Mouse (Mus musculus) neural tube, embryonic 12.5 days (tissue): ENCODE data around the gene Fbxo39. TPM values are rescaled to one million over a fixed set of nuclear protein-coding genes. Genes with fewer than 3 reads are reported as not detected.
A peak's percentile ranks its signal among the peaks of the same experiment; 100 is the strongest.

Experiments
- ATAC-seq: fragments of 200-750 bp; cut with Nextera tagmentation; 2 replicates; pipeline ENCODE4 v1.8.0; 2017; ENCODE audit warnings: low read depth, mild to moderate bottlenecking, moderate TSS enrichment, moderate library complexity; ENCODE audit not compliant: low FRiP score
- H3K27ac ChIP-seq: fragments of 300-500 bp; sonication (generic); 2 replicates; pipeline ENCODE4 v1.5.1; 2016
- H3K27me3 ChIP-seq: fragments of 300-500 bp; sonication (generic); replicated peaks from 2 replicates; pipeline ENCODE4 v1.6.1; 2016; ENCODE audit warnings: mild to moderate bottlenecking
- H3K36me3 ChIP-seq: fragments of 300-500 bp; sonication (generic); 2 replicates; pipeline ENCODE4 v1.6.1; 2016; ENCODE audit warnings: mild to moderate bottlenecking
- H3K4me1 ChIP-seq: fragments of 300-500 bp; sonication (generic); 2 replicates; pipeline ENCODE4 v1.6.1; 2016
- H3K4me2 ChIP-seq: fragments of 300-500 bp; sonication (generic); replicated peaks from 2 replicates; pipeline ENCODE4 v1.6.1; 2016; ENCODE audit warnings: mild to moderate bottlenecking
- H3K4me3 ChIP-seq: fragments of 300-500 bp; sonication (generic); 2 replicates; pipeline ENCODE4 v1.5.1; 2016
- H3K9ac ChIP-seq: fragments of 300-500 bp; sonication (generic); 2 replicates; pipeline ENCODE4 v1.6.1; 2016; ENCODE audit warnings: mild to moderate bottlenecking
- H3K9me3 ChIP-seq: fragments of 300-500 bp; sonication (generic); 2 replicates; pipeline ENCODE4 v1.6.1; 2016; ENCODE audit warnings: mild to moderate bottlenecking
- WGBS: fragments of 180-500 bp; shearing (Covaris S2); methylation state at CpG from one replicate; pipeline ENCODE4 v1.1.7; 2016; 5-methylcytosine and 5-hydroxymethylcytosine counted together
- polyA plus RNA-seq: library from polyadenylated mRNA; unstranded; fragments of >200 nt; fragmentation: Nextera tagmentation; extraction: Ambion mirVana; gene quantifications from 2 replicates; pipeline ENCODE4 v1.2.1, GENCODE M21; 2016

The Fbxo39 gene
- polyA plus RNA-seq, 1 experiment from 2014 or later: not detected

DNA sequence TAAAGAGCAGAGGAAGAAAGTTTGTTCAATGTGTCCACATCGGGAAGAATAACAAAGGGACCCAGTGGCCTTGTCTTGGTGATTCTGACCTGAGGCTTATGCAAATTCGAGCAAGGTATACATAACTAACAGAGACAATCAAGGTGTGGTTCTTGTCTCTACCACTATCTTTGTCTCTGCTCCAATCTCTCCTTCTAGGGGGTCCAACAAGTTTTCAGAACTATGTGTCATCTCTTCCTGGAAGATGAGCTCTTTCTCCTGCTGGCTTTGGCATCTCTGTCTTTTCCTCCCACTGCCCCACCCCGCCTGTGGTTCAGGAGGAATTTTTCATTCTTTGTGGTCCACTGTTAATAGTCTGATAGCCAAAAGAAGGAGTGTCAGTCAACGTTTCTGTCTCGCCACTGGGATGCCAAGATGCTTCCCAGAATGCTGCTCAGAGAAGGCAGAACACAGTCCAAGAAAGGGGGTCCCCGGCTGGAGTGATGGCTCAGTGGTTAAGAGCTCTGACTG lies 28.2 kb upstream of the Fbxo39 start:
- Histone ChIP-seq H3K36me3 (no peaks in the 10 kb centered on the region), H3K4me3 (no peak overlapping the region), H3K4me2 (no peak overlapping the region), H3K9ac (no peak overlapping the region), H3K27ac (no peak overlapping the region), H3K27me3 (no peaks in the 10 kb centered on the region), H3K9me3 (no peaks in the 10 kb centered on the region), H3K4me1 (no peaks in the 10 kb centered on the region)
- no peak for ATAC-seq
- 84% methylated on average over 6 of the region's 6 CpGs for WGBS

DNA sequence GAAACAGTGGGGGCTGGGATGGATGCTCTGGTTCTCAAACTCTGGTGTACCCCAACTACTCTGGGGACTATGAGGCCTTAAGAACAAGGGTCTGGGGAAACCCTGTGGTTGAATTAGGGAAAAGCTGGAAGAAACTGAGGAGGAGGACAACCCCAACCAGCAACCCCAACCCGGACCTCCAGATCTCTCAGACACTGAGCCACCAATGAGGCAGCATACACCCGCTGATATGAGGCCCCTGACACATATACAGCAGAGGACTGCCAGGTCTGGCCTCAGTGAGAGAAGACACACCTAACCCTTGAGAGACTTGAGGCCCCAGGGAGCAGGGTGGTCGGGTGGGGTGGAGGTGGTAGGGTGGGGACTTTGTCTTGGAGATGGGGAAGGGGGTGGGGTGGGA lies 27.6 kb upstream of the Fbxo39 start:
- no peaks in the 10 kb centered on the region for H3K9me3 ChIP-seq
- WGBS: 89% methylated on average over 3 of the region's 3 CpGs
- H3K9ac ChIP-seq: no peak overlapping the region
- no peak overlapping the region for H3K27ac ChIP-seq
- no peak overlapping the region for H3K4me2 ChIP-seq
- no peak for ATAC-seq
- no peaks in the 10 kb centered on the region for H3K27me3 ChIP-seq
- no peaks in the 10 kb centered on the region for H3K36me3 ChIP-seq
- H3K4me1 ChIP-seq: no peaks in the 10 kb centered on the region
- H3K4me3 ChIP-seq: no peak overlapping the region

DNA sequence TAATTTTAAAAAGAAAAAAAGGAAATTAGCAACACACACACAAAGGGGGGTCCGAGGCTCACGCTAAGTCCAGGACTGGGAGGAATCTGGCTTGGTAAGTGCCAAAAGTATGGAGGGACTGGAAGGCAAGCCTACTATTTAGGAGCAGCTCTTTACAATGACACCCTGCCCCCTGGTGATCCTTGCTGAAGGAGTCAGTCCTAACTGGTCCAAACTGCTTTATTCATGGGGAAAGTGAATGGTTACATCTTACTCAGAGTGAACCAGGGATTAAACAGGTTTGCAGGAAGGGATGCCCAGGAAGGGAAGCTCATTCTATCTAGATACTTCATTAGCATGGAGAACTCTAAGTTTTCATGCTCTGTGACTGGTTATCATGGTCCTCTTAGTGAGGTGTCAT lies 27.1 kb upstream of the Fbxo39 start:
- no peaks in the 10 kb centered on the region for H3K4me1 ChIP-seq
- H3K4me3 ChIP-seq: no peak overlapping the region
- no peaks in the 10 kb centered on the region for H3K36me3 ChIP-seq
- H3K27me3 ChIP-seq: no peaks in the 10 kb centered on the region
- H3K4me2 ChIP-seq: no peak overlapping the region
- ATAC-seq: no peak
- H3K9ac ChIP-seq: no peak overlapping the region
- H3K27ac ChIP-seq: no peak overlapping the region
- WGBS: 96% methylated on average over 2 of the region's 2 CpGs
- no peaks in the 10 kb centered on the region for H3K9me3 ChIP-seq

DNA sequence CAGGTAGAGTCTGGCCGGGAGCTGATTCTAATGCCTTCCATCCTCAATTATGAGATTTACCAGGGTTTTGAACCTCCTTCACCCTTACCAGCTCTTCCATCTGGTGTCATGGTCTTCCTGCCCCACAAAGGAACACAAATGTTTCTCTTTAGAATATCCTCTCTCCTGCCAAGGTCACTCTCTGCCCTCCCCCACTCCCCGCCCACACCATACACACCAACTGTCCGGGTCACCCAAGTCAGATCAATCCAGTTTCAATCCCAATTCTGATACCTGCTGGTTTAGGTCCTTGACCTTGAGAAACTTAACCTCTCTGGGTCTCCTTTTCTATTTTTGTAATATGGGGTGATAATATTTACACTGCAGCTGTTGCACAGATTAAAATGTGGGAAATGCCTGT lies 26.7 kb upstream of the Fbxo39 start:
- Histone ChIP-seq H3K9me3 (no peaks in the 10 kb centered on the region), H3K9ac (no peak overlapping the region), H3K36me3 (no peaks in the 10 kb centered on the region), H3K4me3 (no peak overlapping the region), H3K4me1 (no peaks in the 10 kb centered on the region), H3K27me3 (no peaks in the 10 kb centered on the region), H3K27ac (no peak overlapping the region), H3K4me2 (no peak overlapping the region)
- no peak for ATAC-seq
- WGBS: 84% methylated on average over 3 of the region's 3 CpGs

DNA sequence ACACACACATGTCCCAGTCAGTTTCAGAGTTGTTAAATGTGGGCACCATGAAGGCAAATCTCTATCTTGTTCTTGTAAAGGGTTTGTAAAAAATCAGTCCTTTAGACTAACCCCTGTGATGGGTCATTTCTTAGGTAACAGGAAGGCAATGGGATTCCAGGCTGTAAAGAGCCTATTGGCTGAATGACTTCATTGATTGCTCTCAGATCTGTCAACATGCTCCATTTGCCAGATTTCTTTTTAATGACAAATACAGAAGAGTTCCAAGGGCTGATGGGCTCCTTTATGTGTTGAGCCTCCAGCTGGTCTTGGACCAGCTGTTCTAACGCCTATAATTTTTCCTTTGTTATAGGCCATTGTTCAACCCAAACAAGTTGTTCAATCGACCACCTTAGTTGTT lies 21.1 kb upstream of the Fbxo39 start:
- ATAC-seq: no peak
- no peaks in the 10 kb centered on the region for H3K9me3 ChIP-seq

GRCm38 (mm10) chr11:72301334-72301733 lies 12.9 kb upstream of the Fbxo39 start, which contains the start of gene Xaf1:
Xaf1 (plus strand) TSS chr11:72301629.
- no peak for ATAC-seq
- Histone ChIP-seq H3K4me3 (no peak within 1 kb of the TSS), H3K9me3 (no peaks in the 10 kb centered on the region), H3K9ac (no peak within 1 kb of the TSS), H3K36me3 (no peaks in the 10 kb centered on the region), H3K4me1 (no peaks in the 10 kb centered on the region), H3K27me3 (no peaks in the 10 kb centered on the region), H3K27ac (no peak within 1 kb of the TSS), H3K4me2 (peak within 1 kb of the TSS; percentile 31)
- WGBS: 34% methylated on average over 6 of the region's 6 CpGs

More for the DNA sequence above, 21.1 kb upstream of the Fbxo39 start:
- H3K36me3 ChIP-seq: no peaks in the 10 kb centered on the region
- WGBS: 76% methylated on average over 2 of the region's 2 CpGs
- H3K27me3 ChIP-seq: no peaks in the 10 kb centered on the region
- no peaks in the 10 kb centered on the region for H3K4me1 ChIP-seq
- no peak overlapping the region for H3K4me3 ChIP-seq
- no peak overlapping the region for H3K27ac ChIP-seq
- no peak overlapping the region for H3K4me2 ChIP-seq
- H3K9ac ChIP-seq: no peak overlapping the region

- no peaks in the 10 kb centered on the region for H3K36me3 ChIP-seq
- H3K4me3 ChIP-seq: no peak overlapping the region
- H3K9ac ChIP-seq: no peak overlapping the region
- no peaks in the 10 kb centered on the region for H3K9me3 ChIP-seq
- ATAC-seq: no peak
- WGBS: 75% methylated on average over 7 of the region's 7 CpGs
- no peak overlapping the region for H3K4me2 ChIP-seq
- H3K27ac ChIP-seq: no peak overlapping the region
- no peaks in the 10 kb centered on the region for H3K27me3 ChIP-seq
- H3K4me1 ChIP-seq: no peaks in the 10 kb centered on the region
These were observed 12.0 kb upstream of the Fbxo39 start for GRCm38 (mm10) chr11:72302230-72302629.

DNA sequence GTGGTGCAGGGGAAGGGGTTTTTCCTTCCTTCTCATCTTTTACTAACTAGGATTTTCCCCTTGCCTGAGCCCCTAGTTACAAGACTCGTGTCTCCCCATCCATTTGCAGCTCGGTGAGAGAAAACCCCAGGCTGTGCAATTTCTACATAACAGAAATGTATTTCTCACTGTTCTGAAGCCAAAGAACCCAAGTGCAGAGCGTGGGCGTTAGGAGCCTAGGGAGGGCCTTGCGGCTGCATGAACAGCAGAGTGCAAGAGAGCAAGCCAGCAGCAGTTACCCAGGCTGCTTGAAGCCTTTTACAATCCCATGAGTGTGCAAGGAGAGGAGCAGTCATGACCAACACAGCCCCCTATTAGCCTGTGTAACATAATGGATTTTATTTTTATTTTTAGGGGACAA lies 6.8 kb upstream of the Fbxo39 start:
- ATAC-seq: no peak
- Histone ChIP-seq H3K27me3 (no peaks in the 10 kb centered on the region), H3K4me2 (no peak overlapping the region), H3K36me3 (no peaks in the 10 kb centered on the region), H3K4me3 (no peak overlapping the region), H3K9ac (no peak overlapping the region), H3K4me1 (no peaks in the 10 kb centered on the region), H3K27ac (no peak overlapping the region), H3K9me3 (no peaks in the 10 kb centered on the region)
- 87% methylated on average over 5 of the region's 5 CpGs for WGBS

GRCm38 (mm10) chr11:72308982-72309381 lies 5.3 kb upstream of the Fbxo39 start:
- no peak overlapping the region for H3K27ac ChIP-seq
- no peak for ATAC-seq
- H3K9ac ChIP-seq: no peak overlapping the region
- no peaks in the 10 kb centered on the region for H3K36me3 ChIP-seq
- WGBS: 78% methylated on average over 2 of the region's 2 CpGs
- H3K9me3 ChIP-seq: no peaks in the 10 kb centered on the region
- H3K27me3 ChIP-seq: peaks cover 10% of the 10 kb centered on the region
- H3K4me1 ChIP-seq: no peaks in the 10 kb centered on the region
- H3K4me3 ChIP-seq: no peak overlapping the region
- no peak overlapping the region for H3K4me2 ChIP-seq

- H3K4me3 ChIP-seq: no peak overlapping the region
- no peaks in the 10 kb centered on the region for H3K9me3 ChIP-seq
- H3K4me2 ChIP-seq: no peak overlapping the region
- no peak overlapping the region for H3K27ac ChIP-seq
- peaks cover 5% of the 10 kb centered on the region for H3K4me1 ChIP-seq
- WGBS: 89% methylated on average over 4 of the region's 4 CpGs
- no peak for ATAC-seq
- no peaks in the 10 kb centered on the region for H3K36me3 ChIP-seq
- H3K27me3 ChIP-seq: peaks cover 25% of the 10 kb centered on the region
- no peak overlapping the region for H3K9ac ChIP-seq
These were observed 3.8 kb upstream of the Fbxo39 start for GRCm38 (mm10) chr11:72310491-72310890.

- H3K27ac ChIP-seq: no peak overlapping the region
- H3K4me1 ChIP-seq: peaks cover 5% of the 10 kb centered on the region
- no peak overlapping the region for H3K4me3 ChIP-seq
- H3K27me3 ChIP-seq: peaks cover 28% of the 10 kb centered on the region
- 85% methylated on average over 10 of the region's 10 CpGs for WGBS
- no peak overlapping the region for H3K9ac ChIP-seq
- H3K9me3 ChIP-seq: no peaks in the 10 kb centered on the region
- H3K4me2 ChIP-seq: no peak overlapping the region
- no peaks in the 10 kb centered on the region for H3K36me3 ChIP-seq
- no peak for ATAC-seq
These were observed 2.8 kb upstream of the Fbxo39 start for GRCm38 (mm10) chr11:72311355-72312001.

GRCm38 (mm10) chr11:72318026-72318425 lies 3.8 kb downstream of the Fbxo39 start:
- H3K4me2 ChIP-seq: no peak overlapping the region
- WGBS: 83% methylated on average over 5 of the region's 5 CpGs
- no peak for ATAC-seq

GRCm38 (mm10) chr11:72324431-72324830 lies 10.2 kb downstream of the Fbxo39 start:
- no peak overlapping the region for H3K4me2 ChIP-seq
- ATAC-seq: no peak
- no peaks in the 10 kb centered on the region for H3K36me3 ChIP-seq
- 74% methylated on average over 3 of the region's 3 CpGs for WGBS
- H3K9ac ChIP-seq: no peak overlapping the region
- H3K4me3 ChIP-seq: no peak overlapping the region
- H3K4me1 ChIP-seq: no peaks in the 10 kb centered on the region
- H3K9me3 ChIP-seq: no peaks in the 10 kb centered on the region
- H3K27ac ChIP-seq: no peak overlapping the region
- H3K27me3 ChIP-seq: no peaks in the 10 kb centered on the region

More at GRCm38 (mm10) chr11:72318026-72318425, 3.8 kb downstream of the Fbxo39 start:
- Histone ChIP-seq H3K27me3 (peaks cover 25% of the 10 kb centered on the region), H3K9me3 (no peaks in the 10 kb centered on the region), H3K4me1 (peaks cover 5% of the 10 kb centered on the region), H3K36me3 (no peaks in the 10 kb centered on the region), H3K9ac (no peak overlapping the region), H3K27ac (no peak overlapping the region), H3K4me3 (no peak overlapping the region)
